Mouse (Mus musculus): ENCODE results near the gene Tbk1. TPM values are rescaled to one million over a fixed set of nuclear protein-coding genes. Genes with fewer than 3 reads are reported as not detected.
A peak's percentile ranks its signal among the peaks of the same experiment; 100 is the strongest.

The Tbk1 gene
- polyA plus RNA-seq, 3 experiments from 2014 or later, result 82.8 to 83.5 (median 83.2) TPM

DNA sequence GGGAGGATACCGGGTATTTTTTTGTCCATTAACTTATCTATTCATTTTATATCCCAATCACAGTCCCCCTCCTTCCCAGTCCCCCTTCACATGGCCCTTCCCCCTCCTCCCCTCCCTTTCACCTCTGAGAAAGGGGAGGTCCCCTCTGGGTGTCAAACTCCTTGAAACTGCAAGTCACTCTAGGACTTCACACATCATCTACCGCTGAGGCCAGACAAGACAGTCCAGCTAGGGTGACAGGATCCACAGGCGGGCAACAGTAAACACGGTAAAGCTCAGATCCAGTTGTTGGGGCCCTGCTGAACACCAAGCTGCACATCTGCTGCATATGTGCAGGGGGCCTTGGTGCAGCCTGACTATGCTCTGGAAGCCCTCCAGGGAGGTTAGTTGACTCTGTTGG, 51.6 kb downstream of the Tbk1 start:
- no peak for ATAC-seq

DNA sequence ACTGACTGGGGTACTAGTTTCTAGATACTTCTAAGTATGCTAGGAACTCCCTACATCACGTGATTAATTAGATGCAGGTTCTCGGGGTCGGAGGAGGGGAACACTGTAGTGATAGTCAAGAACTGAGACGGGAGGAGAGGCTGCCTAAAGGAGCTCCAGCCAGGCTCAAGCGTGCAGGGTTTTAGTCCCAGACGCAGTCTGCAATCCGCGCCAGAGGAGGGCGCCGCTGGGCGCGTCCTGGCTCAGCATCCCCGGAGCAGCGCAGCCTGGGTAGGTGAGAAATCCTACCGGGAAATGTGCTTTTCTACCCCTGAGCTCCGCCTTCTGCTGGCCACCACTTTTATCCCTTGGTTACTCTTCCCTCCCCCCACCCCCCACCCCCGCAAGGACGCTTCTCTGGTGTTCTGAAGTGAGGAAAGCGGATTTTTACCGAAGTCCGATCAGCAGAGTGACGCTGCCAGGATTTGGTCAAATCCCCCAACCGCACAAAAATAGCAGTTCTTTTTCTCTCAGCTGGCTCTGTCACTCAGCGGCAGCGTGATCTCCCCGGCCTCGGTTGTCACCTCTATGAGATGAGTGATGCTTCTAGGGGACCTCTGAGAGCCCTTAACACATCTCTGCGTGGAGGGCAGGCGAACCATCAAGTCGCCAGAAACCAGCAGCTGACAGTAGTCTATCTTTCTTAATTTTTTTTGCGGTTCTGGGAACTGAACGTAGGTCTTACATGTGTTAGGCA, 53.3 kb downstream of the Tbk1 start:
- ATAC-seq, result no peak

DNA sequence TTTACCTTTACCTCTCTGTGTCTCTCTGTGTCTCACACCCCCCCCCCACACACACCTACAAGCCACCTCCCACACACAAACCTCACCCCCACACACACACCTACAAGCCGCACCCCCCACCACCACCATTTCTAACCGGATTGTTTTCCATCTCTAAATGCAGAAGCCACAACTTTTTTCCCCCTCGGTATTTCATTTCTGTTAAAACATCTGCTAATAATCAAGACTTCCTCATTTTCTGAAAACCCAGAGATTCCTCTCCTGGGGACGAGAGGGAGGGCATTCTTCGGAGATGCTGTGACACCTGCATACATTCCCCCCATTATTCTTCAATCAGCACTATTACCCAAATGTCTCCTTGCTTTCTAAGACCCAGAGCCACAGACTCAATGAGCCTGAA, 55.0 kb downstream of the Tbk1 start:
- ATAC-seq, result no peak

DNA sequence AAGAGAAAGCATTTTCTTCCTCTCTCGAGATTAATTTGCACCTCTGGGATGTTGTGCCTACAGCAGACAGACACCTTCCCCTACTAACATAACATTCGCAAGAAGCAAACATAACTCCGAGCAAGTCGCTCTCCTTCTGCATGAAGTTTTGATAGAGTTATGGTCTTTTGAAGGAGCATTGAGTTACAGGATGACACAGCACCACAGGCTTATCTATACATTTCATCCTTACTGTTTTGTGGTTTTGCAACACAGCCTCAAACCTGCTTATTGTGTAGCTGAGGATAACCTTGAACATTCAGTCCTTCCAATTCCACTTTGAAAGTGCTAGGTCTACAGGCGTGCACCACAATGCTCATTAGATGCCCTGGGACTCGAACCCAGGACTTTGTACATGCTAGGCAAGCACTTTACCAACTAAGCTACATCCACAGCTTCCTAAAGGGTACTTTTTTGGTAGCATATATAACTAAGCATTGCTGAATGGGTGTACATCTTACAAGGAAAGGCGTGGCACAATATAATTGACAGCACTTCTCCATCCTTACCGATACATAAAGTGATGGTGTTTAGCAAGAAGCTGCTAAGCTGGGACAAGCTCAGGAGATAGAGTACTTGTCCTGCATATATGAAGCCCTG, 56.1 kb downstream of the Tbk1 start:
- no peak for ATAC-seq

DNA sequence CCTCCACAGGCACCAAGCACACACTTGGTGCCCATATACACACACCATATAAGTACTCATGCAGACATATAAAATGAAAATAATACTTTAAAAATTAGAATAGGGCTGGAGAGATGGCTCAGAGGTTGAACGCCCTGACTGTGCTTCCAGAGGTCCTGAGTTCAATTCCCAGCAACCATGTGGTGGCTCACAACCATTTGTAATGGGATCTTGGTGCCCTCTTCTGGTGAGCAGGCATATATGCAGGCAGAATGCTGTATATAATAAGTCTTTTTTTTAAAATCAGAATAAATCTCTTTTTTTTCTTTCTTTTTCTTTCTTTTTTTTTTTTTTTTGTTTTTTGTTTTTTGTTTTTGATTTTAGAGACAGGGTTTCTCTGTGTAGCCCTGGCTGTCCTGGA, 57.3 kb downstream of the Tbk1 start:
- no peak for ATAC-seq

DNA sequence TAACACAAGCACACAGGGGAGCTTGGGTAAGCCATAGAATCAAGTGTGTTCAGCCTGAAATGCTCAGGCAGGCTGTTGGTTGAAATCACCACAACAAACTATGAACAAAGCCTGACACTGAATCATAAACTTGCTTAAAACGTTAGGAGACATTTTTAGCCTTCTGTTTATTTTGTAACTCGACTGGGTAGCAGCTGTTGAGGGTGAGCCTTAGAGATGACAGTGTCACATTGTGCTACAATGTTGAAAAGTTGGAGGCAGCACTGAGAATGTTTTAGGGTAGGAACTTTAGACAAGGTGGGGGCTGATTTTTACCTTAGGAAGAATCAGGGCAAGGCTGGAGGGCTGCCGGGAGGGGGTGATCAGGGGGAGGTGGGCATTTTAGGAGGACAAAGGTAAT, 58.1 kb downstream of the Tbk1 start:
- no peak for ATAC-seq

DNA sequence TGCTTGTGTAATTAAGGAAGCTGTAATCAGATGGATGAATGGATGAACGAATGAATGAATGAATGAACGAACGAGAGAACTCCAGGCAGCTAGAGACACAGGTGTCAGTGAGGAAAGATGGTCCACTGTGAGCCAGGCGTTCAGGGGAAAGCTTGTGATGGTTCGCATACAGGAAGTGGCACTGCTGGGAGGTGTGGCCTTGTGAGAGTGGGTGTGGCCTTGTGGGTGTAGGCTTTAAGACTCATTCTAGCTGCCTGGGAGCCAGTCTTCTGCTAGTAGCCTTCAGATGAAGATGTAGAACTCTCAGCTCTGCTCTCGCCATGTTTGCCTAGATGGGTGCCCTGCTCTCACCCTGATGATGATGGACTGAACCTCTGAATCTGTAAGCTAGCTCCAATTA, 59.5 kb downstream of the Tbk1 start:
- no peak for ATAC-seq

DNA sequence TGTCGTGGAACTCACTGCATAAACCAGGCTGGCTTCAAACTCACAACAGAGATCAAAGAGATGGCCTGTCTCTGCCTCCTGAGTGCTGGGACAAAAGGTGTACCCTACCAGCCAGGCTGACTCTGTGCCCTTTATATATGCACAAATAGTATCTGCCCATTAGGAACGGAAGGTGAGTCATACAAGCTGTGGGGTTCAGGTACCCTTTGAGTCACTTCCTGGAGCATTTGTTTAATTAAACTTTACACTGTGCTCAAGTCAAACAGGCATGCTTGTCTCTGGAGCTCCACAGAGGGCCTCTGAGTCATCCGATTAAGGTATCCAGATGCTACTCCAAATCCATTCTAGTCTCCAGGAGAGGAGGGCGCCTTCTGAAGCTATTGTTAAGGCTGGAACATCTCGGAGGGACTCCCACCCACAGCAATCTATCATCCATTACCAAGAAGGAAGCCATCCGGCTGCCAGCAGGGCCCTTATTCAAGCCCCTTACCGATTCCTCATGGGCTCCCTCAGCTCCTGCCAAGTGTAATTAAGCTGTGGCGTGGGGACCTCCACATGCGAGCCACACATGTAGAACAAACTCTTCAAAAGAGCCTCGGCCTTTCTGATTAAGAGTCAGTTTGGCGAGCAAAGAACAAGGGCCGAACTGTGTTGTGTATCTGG, 65.5 kb downstream of the Tbk1 start:
- peak; percentile 98 for ATAC-seq

DNA sequence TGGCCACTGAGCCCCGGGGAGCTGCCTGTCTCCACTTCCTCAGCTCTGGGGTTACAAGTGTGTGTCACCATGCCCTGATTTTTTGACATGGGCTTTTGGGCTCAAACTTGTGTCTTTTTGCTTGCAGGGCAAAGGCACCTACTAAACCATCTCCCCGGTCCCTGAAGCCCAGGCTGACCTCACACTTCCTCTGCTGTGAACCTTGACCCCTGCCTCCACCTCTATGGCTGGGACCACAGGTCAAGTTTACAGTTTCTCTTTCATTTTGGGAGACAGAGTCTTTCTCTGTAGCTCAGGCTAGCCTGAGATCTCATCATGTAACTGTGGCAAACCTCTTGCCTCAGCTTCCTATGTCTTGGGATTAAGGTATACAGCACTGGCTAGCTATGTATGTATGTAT, 66.9 kb downstream of the Tbk1 start:
- no peak for ATAC-seq

DNA sequence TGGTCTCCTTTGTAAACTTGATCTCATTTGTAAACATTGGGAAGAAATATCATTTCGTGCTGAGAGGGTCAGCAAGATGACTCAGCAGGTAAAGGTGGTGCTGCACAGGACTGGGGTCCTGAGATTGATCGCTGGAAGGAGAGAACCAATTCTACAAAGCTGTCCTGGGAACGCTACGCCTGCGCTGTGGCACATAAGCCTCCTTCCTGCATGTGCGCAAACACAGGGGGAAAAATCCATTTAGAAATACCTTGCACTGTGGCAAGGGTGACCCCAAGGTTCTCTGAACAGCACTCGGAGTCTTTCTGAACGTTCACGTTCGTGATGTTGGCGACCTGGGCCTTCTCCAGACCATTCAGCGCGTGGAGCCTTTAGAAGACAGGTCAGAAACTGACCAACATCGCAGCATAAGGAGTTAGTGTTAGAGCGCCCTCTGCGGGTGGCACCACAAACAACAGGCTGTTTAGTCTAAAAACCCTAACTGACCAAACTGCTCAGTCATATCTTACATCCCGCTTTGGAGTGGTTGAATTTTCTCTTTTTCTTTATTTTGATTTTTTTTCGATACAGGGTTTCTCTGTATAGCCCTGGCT, 70.5 kb downstream of the Tbk1 start:
- peak; percentile 27 for ATAC-seq

DNA sequence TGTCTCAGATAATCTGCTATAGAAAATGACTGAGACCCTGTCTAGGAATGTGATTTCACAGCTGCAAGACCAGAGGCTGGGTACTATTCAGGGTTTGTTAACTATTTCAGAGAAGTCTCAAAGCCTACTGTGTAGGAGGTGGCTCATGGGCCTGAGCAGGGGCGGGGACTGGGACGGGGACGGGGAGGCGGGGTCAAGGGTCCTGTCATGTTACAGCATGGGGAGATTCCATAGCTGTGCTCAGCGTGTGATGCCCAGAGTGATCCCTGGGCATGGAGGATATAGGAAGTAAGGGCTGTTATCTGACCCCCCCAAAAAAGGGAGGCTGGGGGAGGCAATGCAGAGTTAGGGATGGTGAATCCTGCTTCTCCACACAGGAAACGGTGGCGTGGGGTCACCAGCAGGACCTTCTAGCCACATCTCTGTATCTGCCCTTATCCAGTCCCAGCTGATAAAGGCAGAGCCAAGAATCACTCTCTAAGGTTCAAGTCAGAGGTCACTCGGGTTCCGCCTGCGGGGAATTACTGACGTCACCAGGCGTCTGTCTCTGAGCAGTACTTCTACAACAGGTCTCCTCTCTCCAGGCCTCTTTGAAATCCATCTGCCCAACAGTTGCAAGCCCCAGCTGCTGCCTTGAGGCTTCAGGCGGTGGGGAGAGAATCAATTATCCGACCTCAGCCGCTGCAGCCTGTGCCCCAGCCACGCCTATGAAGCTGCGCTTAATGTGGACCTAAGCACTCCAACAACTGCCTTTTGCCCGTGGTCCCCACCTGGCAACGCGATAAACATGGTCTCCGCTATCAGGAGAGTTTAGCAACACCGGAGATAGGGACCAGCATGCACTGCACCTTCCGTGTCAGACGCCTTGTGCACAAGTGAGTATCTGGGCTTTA, 76.6 kb downstream of the Tbk1 start:
- ATAC-seq, result no peak

DNA sequence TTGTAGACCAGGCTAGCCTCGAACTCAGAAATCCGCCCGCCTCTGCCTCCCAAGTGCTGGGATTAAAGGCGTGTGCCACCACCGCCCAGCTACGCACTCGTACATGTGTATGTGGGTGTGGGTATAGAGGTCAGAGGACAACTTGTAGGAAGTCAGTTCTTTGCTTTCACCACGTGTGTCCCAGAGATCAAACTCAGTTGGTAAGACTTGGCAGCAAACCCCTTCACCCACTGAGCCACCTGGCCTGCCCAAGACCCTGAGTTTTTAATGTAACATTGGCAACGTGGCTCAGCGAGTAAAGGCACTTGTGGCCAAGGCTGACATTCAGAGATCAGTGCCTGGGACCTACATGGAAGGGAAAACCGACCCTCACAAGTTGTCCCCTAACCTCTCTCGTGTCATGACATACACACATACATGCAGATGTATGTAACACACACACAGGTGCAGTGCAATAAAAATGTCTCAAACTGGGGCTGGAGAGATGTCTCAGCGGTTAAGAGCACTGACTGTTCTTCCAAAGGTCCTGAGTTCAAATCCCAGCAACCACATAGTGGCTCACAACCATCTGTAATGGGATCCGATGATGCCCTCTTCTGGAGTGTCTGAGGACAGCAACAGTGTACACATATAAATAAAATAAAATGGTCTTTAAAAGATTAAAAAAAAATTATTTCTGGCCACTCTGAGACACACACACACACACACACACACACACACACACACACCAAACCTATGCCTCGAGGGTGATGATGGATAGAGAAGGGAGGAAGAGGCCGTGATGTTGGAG, 78.6 kb downstream of the Tbk1 start:
- ATAC-seq, result peak; percentile 0

DNA sequence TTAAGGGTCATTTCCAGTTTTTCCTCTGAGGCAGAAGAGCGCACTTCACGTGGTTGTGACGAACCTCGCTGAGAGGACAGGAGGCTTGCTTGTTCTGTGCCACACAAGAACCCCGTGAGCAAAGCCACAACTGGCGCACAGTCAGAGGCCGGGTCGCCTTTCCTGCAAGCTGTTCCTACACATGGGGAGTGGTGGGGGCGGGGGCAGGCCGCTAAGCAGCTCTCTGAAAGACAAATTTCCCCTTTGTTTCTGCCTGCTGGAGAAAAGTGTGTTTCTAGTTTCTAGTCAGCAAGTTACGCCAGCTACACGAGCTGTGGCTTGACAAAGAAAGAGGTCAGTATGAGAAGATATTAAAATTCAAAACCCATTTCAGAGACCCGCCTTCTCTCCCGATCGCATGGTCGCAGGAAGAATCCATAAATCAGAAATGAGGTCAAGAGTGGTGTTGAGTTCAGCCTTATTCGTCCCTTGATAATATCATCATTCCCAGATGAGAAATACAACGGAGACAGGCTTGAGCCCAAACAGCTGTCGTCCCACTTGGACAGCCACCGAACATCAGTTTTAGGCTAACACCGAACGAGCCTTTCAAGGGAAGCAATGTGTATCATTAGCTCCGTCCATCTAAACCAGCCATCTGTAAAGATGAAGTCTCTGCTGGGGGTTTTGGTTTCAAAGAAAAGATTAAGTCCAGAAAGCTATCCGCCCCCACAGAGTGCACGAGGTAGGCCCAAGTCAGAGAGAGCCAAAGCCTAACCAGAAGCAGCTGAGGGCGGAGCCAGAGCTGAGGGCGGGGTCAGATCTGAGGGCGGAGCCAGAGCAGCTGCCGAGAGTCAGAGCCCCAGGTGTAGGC, 79.6 kb downstream of the Tbk1 start:
- peak; percentile 83 for ATAC-seq

DNA sequence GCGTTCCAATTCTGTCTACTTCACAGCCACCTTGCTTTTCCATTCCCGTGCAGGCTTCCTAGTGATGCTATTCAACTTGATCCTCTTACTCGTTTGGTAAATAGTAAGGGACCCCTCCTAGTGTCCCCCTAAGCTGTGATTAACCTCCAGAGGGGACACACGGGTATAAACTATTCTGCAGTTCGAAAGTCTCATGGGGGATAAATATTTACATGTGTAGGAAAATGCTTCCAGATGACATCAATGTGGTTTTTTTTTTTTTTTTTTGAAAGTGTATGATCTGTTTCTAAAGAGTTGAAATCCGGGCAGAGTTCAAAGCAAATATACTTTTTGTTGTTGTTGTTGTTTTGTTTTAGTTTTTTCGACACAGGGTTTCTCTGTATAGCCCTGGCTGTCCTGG, 80.7 kb downstream of the Tbk1 start:
- ATAC-seq, result no peak

DNA sequence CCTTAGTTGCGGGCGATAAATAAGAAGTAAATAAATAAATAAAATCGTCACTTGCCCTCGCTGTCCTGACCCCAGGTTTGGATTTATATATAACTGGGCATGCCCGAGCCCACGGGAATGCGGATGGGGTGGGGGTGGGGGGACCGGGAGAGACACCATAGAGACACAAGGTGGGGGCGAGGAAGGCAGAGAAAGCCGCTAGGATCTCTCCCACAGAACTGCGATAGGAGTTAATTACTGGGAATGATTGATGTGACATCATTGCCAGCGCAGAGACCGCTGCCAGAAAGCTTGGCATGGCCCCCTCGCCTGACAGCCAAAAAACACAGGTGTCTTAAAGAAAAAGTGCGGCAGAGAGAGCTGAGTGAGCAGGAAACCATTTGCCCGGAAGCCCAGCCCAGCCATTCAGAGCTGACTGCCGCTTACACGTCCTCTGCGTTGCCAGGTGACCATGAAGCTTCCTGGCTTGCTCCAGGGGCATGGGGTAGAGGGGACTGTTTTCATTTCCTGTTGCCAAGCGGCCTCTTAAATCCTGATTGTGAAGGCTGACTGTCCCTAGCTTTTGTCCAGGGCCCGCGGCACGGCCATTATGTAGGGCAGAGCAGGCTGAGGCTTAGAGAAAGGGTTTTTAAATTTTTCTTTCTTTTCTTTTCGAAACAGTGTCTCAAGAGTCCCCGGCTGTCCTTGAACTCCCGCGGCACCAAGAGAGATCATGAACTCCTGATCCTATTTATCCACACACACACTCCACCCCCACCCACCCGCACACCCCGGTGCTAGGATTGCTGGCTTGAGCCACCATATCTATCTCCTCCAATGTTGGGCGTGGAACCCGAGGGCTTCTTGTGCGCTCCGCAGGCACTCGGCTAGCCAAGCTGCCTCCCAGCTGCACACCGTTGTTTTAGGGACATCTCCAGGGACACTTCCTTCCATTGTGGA, 81.3 kb downstream of the Tbk1 start:
- peak; percentile 92 for ATAC-seq

DNA sequence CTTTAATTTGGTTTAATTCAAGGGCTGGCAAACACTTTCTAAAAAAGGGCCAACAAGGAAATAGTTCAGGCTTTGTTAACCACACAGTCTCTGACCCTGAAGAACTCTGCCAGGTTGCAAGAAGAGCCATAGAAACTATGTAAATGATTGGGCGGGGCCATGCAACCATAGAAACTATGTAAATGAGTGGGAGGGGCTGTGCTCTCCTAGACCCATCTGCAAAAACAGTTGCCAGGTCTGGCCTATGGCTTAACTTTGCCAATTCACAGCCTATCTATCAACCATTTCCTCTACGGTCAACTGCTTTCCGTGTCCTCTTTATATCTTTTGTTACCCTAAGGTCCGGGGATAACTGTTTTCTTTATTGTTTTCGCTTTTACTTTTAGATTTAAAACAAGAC, 85.4 kb downstream of the Tbk1 start:
- ATAC-seq, result peak; percentile 17

DNA sequence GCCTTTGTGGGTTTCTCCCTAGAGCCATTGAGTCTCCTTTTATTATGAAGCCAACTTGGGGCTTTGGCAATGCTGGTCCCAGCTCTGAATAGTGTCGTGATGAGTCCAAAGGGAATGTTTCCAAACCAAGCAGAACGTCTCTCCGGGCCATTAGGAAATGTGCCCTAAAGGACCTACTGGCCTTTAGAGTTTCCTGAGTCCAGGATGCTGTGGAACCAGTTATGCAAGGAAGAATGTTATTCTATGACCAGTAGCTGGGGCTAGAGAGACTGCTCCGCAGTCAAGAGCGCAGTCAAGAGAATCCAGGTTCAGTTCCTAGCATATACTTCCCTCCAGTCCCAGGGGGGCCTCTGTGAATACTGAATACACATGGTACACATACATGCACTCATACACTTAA, 86.6 kb downstream of the Tbk1 start:
- ATAC-seq, result no peak

DNA sequence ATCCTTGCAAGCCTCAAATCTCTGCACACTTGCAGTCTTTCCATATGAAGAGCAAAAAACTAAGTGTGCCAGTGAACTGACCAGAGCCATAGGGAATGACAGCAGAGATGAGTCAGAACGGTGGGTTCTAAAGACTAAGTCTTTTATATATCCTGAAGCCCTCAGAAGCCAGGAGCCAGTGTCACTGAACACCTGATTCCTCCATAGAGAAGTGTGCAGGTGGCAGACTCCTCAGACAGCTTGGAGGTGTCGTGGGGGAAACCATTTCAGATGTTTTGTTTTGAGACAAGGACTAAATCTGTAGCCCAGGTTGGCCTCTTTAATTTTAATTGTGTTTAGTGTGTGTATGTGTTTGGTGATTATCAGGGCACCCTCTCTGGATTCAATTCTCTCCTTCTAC, 87.5 kb downstream of the Tbk1 start:
- ATAC-seq, result no peak

DNA sequence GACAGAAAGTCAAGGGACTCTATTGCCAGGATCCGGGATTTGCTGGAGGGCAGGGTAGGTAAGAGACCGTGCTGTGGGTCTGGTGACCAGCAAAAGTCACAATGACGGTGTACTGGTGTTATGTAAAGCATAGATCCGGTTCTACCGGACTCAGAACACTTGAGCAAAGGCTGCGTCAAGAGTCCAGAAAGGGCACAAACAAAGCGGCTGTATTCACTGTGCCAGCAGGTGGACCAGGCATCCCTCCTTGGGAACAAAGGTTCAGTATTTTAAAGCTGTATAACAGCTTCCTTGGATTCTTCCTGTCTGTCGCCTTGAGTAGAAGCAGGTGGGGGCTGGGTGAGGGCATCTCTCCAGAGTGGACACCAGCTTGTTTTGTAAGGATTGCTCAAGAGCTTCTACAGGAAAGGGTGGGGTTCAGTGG, 88.1 kb downstream of the Tbk1 start:
- no peak for ATAC-seq

DNA sequence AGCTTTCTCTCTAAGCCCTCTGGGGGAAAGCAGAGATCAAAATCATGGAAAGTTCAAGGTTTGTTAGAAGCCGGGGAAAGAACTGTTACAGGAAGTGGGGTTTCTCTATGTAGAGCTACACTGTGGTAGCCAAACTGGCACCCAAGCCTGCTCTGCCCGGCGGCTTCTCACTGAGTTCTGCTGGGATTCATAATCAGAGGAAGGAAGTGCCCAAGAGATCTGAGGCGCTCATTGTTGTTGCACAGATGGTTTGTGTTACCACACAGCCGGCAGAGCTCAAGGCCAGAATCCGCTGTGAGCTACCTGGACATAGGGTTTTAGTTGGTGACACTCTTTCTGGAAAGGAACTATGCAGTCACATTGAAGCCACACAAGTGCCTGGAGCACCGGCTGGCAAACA, 88.6 kb downstream of the Tbk1 start:
- no peak for ATAC-seq

Measured in inflammation-experienced regulatory T-cells, adult 6 months (primary cell).